Mouse (Mus musculus): Measurements from ENCODE around the gene Evi5l. TPM values are rescaled to one million over a fixed set of nuclear protein-coding genes. Genes with fewer than 3 reads are reported as not detected.

Evi5l gene
- polyA plus RNA-seq, 1 experiment from 2014 or later, result 16.0 TPM

GRCm38 (mm10) chr8:4237814-4238433 is 71.6 kb downstream of the Evi5l start:
- Histone ChIP-seq H3K4me3 (ENCODE audit: low read depth, low read length) (peak overlapping the region; percentile 57), H3K4me2 (ENCODE audit: low read depth, low read length) (peak overlapping the region; percentile 68), H3K9ac (replicated peaks; ENCODE audit: low read length) (peak overlapping the region; percentile 82), H3K9me3 (replicated peaks; ENCODE audit: control insufficient read depth, low read length) (no peaks in the 10 kb centered on the region), H3K27ac (replicated peaks; ENCODE audit: low read depth, low read length) (peak overlapping the region; percentile 92), H3K27me3 (ENCODE audit: control insufficient read depth, insufficient read depth, low read length) (no peaks in the 10 kb centered on the region), H3K36me3 (replicated peaks; ENCODE audit: control insufficient read depth, insufficient read depth, low read depth, low read length) (peaks cover under 1% of the 10 kb centered on the region), H3K4me1 (ENCODE audit: control insufficient read depth, insufficient read depth, low read length) (0 out of 2 replicates have a peak, but pooled peaks cover 3% of the 10 kb centered on the region)
- DNase-seq (ENCODE audit: low spot score) (no peak), ATAC-seq (replicated peaks; ENCODE audit: insufficient number of reproducible peaks, low FRiP score, low TSS enrichment, low read depth) (no peak; the same call in 1 of the 2 replicates)
- 20% methylated on average over 15 of the region's 15 CpGs for WGBS

- peak; percentile 94 for ATAC-seq (replicated peaks; ENCODE audit: insufficient number of reproducible peaks, low FRiP score, low TSS enrichment, low read depth)
- Histone ChIP-seq H3K4me2 (ENCODE audit: low read depth, low read length) (peak within 1 kb of the TSS; percentile 68), H3K27me3 (ENCODE audit: control insufficient read depth, insufficient read depth, low read length) (no peaks in the 10 kb centered on the region)
Measured at GRCm38 (mm10) chr8:4238434-4239192, 72.2 kb downstream of the Evi5l start, which contains the start of the genes Map2k7 and Gm49320. Gene Map2k7, plus strand, starts transcription at chr8:4238740. Gene Gm49320, plus strand, starts transcription at chr8:4238865.

GRCm38 (mm10) chr8:4239193-4239890 is 73.0 kb downstream of the Evi5l start:
- H3K9me3 ChIP-seq (replicated peaks; ENCODE audit: control insufficient read depth, low read length), result no peaks in the 10 kb centered on the region
- 0 out of 2 replicates have a peak, but pooled peaks cover 3% of the 10 kb centered on the region for H3K4me1 ChIP-seq (ENCODE audit: control insufficient read depth, insufficient read depth, low read length)
- H3K4me3 ChIP-seq (ENCODE audit: low read depth, low read length), result peak overlapping the region; percentile 57
- H3K27ac ChIP-seq (replicated peaks; ENCODE audit: low read depth, low read length), result peak overlapping the region; percentile 71; the same call in 1 of the 2 replicates
- peak overlapping the region; percentile 82 for H3K9ac ChIP-seq (replicated peaks; ENCODE audit: low read length)
- 15% methylated on average over 19 of the region's 19 CpGs for WGBS
- no peak for DNase-seq (ENCODE audit: low spot score)
- H3K36me3 ChIP-seq (replicated peaks; ENCODE audit: control insufficient read depth, insufficient read depth, low read depth, low read length), result peaks cover 4% of the 10 kb centered on the region
- no peaks in the 10 kb centered on the region for H3K27me3 ChIP-seq (ENCODE audit: control insufficient read depth, insufficient read depth, low read length)
- peak; percentile 21; the same call in 1 of the 2 replicates for ATAC-seq (replicated peaks; ENCODE audit: insufficient number of reproducible peaks, low FRiP score, low TSS enrichment, low read depth)
- H3K4me2 ChIP-seq (ENCODE audit: low read depth, low read length), result peak overlapping the region; percentile 68

More at GRCm38 (mm10) chr8:4238434-4239192, 72.2 kb downstream of the Evi5l start, which contains the start of the genes Map2k7 and Gm49320:
- peak within 1 kb of the TSS; percentile 82 for H3K9ac ChIP-seq (replicated peaks; ENCODE audit: low read length)
- peak within 1 kb of the TSS; percentile 92 for H3K27ac ChIP-seq (replicated peaks; ENCODE audit: low read depth, low read length)
- WGBS, result under 1% methylated on average over 71 of the region's 71 CpGs
- no peaks in the 10 kb centered on the region for H3K9me3 ChIP-seq (replicated peaks; ENCODE audit: control insufficient read depth, low read length)
- H3K4me1 ChIP-seq (ENCODE audit: control insufficient read depth, insufficient read depth, low read length), result 0 out of 2 replicates have a peak, but pooled peaks cover 3% of the 10 kb centered on the region
- H3K36me3 ChIP-seq (replicated peaks; ENCODE audit: control insufficient read depth, insufficient read depth, low read depth, low read length), result peaks cover 4% of the 10 kb centered on the region
- DNase-seq (ENCODE audit: low spot score), result peak; percentile 100
- H3K4me3 ChIP-seq (ENCODE audit: low read depth, low read length), result peak within 1 kb of the TSS; percentile 57

GRCm38 (mm10) chr8:4245061-4245460 is 78.7 kb downstream of the Evi5l start:
- H3K9ac ChIP-seq (replicated peaks; ENCODE audit: low read length), result no peak overlapping the region
- H3K4me1 ChIP-seq (ENCODE audit: control insufficient read depth, insufficient read depth, low read length), result peaks cover 12% of the 10 kb centered on the region
- 96% methylated on average over 5 of the region's 5 CpGs for WGBS
- no peaks in the 10 kb centered on the region for H3K27me3 ChIP-seq (ENCODE audit: control insufficient read depth, insufficient read depth, low read length)
- no peak for ATAC-seq (replicated peaks; ENCODE audit: insufficient number of reproducible peaks, low FRiP score, low TSS enrichment, low read depth)
- no peak overlapping the region for H3K4me3 ChIP-seq (ENCODE audit: low read depth, low read length)
- no peak for DNase-seq (ENCODE audit: low spot score)
- no peak overlapping the region for H3K4me2 ChIP-seq (ENCODE audit: low read depth, low read length)
- H3K36me3 ChIP-seq (replicated peaks; ENCODE audit: control insufficient read depth, insufficient read depth, low read depth, low read length), result peaks cover 8% of the 10 kb centered on the region
- no peaks in the 10 kb centered on the region for H3K9me3 ChIP-seq (replicated peaks; ENCODE audit: control insufficient read depth, low read length)
- H3K27ac ChIP-seq (replicated peaks; ENCODE audit: low read depth, low read length), result no peak overlapping the region

- Histone ChIP-seq H3K9me3 (replicated peaks; ENCODE audit: control insufficient read depth, low read length) (no peaks in the 10 kb centered on the region), H3K36me3 (replicated peaks; ENCODE audit: control insufficient read depth, insufficient read depth, low read depth, low read length) (peaks cover 8% of the 10 kb centered on the region), H3K4me1 (ENCODE audit: control insufficient read depth, insufficient read depth, low read length) (peaks cover 9% of the 10 kb centered on the region), H3K9ac (replicated peaks; ENCODE audit: low read length) (no peak overlapping the region), H3K27me3 (ENCODE audit: control insufficient read depth, insufficient read depth, low read length) (no peaks in the 10 kb centered on the region), H3K4me3 (ENCODE audit: low read depth, low read length) (no peak overlapping the region), H3K27ac (replicated peaks; ENCODE audit: low read depth, low read length) (no peak overlapping the region), H3K4me2 (ENCODE audit: low read depth, low read length) (no peak overlapping the region)
- ATAC-seq (replicated peaks; ENCODE audit: insufficient number of reproducible peaks, low FRiP score, low TSS enrichment, low read depth) (no peak), DNase-seq (ENCODE audit: low spot score) (no peak)
- 91% methylated on average over 13 of the region's 13 CpGs for WGBS
Measured at GRCm38 (mm10) chr8:4245737-4246136, 79.4 kb downstream of the Evi5l start.

GRCm38 (mm10) chr8:4247241-4247640 is 80.9 kb downstream of the Evi5l start:
- ATAC-seq (replicated peaks; ENCODE audit: insufficient number of reproducible peaks, low FRiP score, low TSS enrichment, low read depth) (no peak), DNase-seq (ENCODE audit: low spot score) (no peak)
- H3K4me3 ChIP-seq (ENCODE audit: low read depth, low read length), result no peak overlapping the region
- 89% methylated on average over 8 of the region's 8 CpGs for WGBS
- H3K9me3 ChIP-seq (replicated peaks; ENCODE audit: control insufficient read depth, low read length), result no peaks in the 10 kb centered on the region
- no peak overlapping the region for H3K27ac ChIP-seq (replicated peaks; ENCODE audit: low read depth, low read length)
- peaks cover 9% of the 10 kb centered on the region for H3K4me1 ChIP-seq (ENCODE audit: control insufficient read depth, insufficient read depth, low read length)
- peaks cover 8% of the 10 kb centered on the region for H3K36me3 ChIP-seq (replicated peaks; ENCODE audit: control insufficient read depth, insufficient read depth, low read depth, low read length)
- H3K4me2 ChIP-seq (ENCODE audit: low read depth, low read length), result no peak overlapping the region
- H3K27me3 ChIP-seq (ENCODE audit: control insufficient read depth, insufficient read depth, low read length), result no peaks in the 10 kb centered on the region
- H3K9ac ChIP-seq (replicated peaks; ENCODE audit: low read length), result no peak overlapping the region

GRCm38 (mm10) chr8:4247951-4248540 is 81.7 kb downstream of the Evi5l start, which contains the start of gene Tgfbr3l:
Gene Tgfbr3l, plus strand, starts transcription at chr8:4248214.
- no peak within 1 kb of the TSS; the same call in 1 of the 2 replicates for H3K27ac ChIP-seq (replicated peaks; ENCODE audit: low read depth, low read length)
- 73% methylated on average over 13 of the region's 15 CpGs for WGBS
- peaks cover 9% of the 10 kb centered on the region for H3K4me1 ChIP-seq (ENCODE audit: control insufficient read depth, insufficient read depth, low read length)
- H3K9ac ChIP-seq (replicated peaks; ENCODE audit: low read length), result no peak within 1 kb of the TSS
- H3K9me3 ChIP-seq (replicated peaks; ENCODE audit: control insufficient read depth, low read length), result no peaks in the 10 kb centered on the region
- H3K4me3 ChIP-seq (ENCODE audit: low read depth, low read length), result no peak within 1 kb of the TSS
- H3K27me3 ChIP-seq (ENCODE audit: control insufficient read depth, insufficient read depth, low read length), result no peaks in the 10 kb centered on the region
- H3K36me3 ChIP-seq (replicated peaks; ENCODE audit: control insufficient read depth, insufficient read depth, low read depth, low read length), result peaks cover 6% of the 10 kb centered on the region
- no peak within 1 kb of the TSS for H3K4me2 ChIP-seq (ENCODE audit: low read depth, low read length)
- DNase-seq (ENCODE audit: low spot score) (no peak), ATAC-seq (replicated peaks; ENCODE audit: insufficient number of reproducible peaks, low FRiP score, low TSS enrichment, low read depth) (no peak)
